Mouse (Mus musculus) hindbrain, embryonic 11.5 days (tissue): ENCODE data around the gene Sgms2. TPM values are rescaled to one million over a fixed set of nuclear protein-coding genes. Genes with fewer than 3 reads are reported as not detected.
A peak's percentile ranks its signal among the peaks of the same experiment; 100 is the strongest.

ENCODE experiments used
- ATAC-seq: fragments of 200-750 bp; cut with Nextera tagmentation; 2 replicates; pipeline ENCODE4 v1.8.0; 2017; ENCODE audit warnings: mild to moderate bottlenecking, moderate TSS enrichment, moderate library complexity; ENCODE audit not compliant: low FRiP score
- DNase-seq: peaks from one replicate; pipeline ENCODE4 v3.0.0-alpha.2; 2015; ENCODE audit warnings: low spot score
- H3K27ac ChIP-seq: fragments of 300-500 bp; sonication (generic); 2 replicates; pipeline ENCODE4 v1.5.1; 2014; ENCODE audit warnings: mild to moderate bottlenecking, low read depth, low read length
- H3K27me3 ChIP-seq: fragments of 300-500 bp; sonication (generic); 2 replicates; pipeline ENCODE4 v1.6.1; 2014; ENCODE audit warnings: mild to moderate bottlenecking, low read length, moderate library complexity, mixed read lengths; ENCODE audit not compliant: control insufficient read depth, insufficient read depth
- H3K36me3 ChIP-seq: fragments of 300-500 bp; sonication (generic); 2 replicates; pipeline ENCODE4 v1.6.1; 2014; ENCODE audit warnings: mild to moderate bottlenecking, low read length, moderate library complexity, mixed read lengths; ENCODE audit not compliant: control insufficient read depth, insufficient read depth
- H3K4me1 ChIP-seq: fragments of 300-500 bp; sonication (generic); replicated peaks from 2 replicates; pipeline ENCODE4 v1.6.1; 2014; ENCODE audit warnings: low read length, mixed read lengths; ENCODE audit not compliant: control insufficient read depth, insufficient read depth
- H3K4me2 ChIP-seq: fragments of 300-500 bp; sonication (generic); replicated peaks from 2 replicates; pipeline ENCODE4 v1.6.1; 2014; ENCODE audit warnings: mild to moderate bottlenecking, low read depth, low read length
- H3K4me3 ChIP-seq: fragments of 300-500 bp; sonication (generic); 2 replicates; pipeline ENCODE4 v1.5.1; 2014; ENCODE audit warnings: low read depth, low read length
- H3K9ac ChIP-seq: fragments of 300-500 bp; sonication (generic); 2 replicates; pipeline ENCODE4 v1.6.1; 2014; ENCODE audit warnings: low read depth, low read length
- H3K9me3 ChIP-seq: fragments of 300-500 bp; sonication (generic); 2 replicates; pipeline ENCODE4 v1.6.1; 2016; ENCODE audit warnings: low read length; ENCODE audit not compliant: control insufficient read depth
- WGBS: fragments of 180-500 bp; shearing (Covaris S2); extraction: QIAGEN DNeasy Blood & Tissue Kit; methylation state at CpG from one replicate; pipeline ENCODE4 v1.1.7; 2014; 5-methylcytosine and 5-hydroxymethylcytosine counted together
- polyA plus RNA-seq: library from polyadenylated mRNA; unstranded; fragments of >200 nt; fragmentation: Nextera tagmentation; extraction: Ambion mirVana; gene quantifications from 2 replicates; pipeline ENCODE4 v1.2.1, GENCODE M21; 2014

Gene Sgms2
- polyA plus RNA-seq, result 1.0 and 2.0 TPM in 2 replicates

DNA sequence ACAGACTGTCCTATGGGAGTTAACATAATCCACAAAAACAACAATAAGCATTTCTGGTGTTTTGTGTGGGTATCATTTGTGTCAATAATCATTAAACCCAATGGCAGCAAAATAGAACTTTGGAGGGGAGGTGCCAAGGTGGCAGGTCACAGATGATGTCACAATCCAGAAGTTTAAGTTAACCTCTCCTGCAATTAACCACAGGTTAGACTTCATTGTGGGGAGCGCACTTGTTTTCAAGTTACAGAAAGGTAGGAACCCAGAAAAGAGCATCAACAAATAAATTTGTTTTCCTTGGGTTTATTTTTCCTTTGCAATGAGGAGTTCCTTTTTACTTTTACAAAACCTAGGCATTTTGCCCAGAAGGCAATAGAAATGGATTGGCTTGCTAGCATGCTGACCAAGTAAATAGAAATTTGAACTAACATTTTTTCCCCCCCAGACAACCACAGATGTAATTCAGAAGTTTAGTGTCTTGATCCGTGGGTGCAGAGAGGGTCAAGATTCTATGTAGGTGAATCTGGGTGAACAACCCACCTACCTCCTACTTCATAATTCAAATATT is at the start of gene Sgms2:
Gene Sgms2, minus strand, starts transcription at position 51 of the 565 bp plus-strand sequence.
- Histone ChIP-seq H3K4me3 (peak within 1 kb of the TSS; percentile 63), H3K4me1 (no peaks in the 10 kb centered on the region; the same call in 1 of the 2 replicates), H3K27me3 (peaks cover 23% of the 10 kb centered on the region), H3K9me3 (no peaks in the 10 kb centered on the region), H3K36me3 (no peaks in the 10 kb centered on the region), H3K9ac (peak within 1 kb of the TSS; percentile 56), H3K27ac (no peak within 1 kb of the TSS), H3K4me2 (peak within 1 kb of the TSS; percentile 96)
- ATAC-seq (no peak), DNase-seq (no peak)
- 95% methylated on average over 2 of the region's 2 CpGs for WGBS

DNA sequence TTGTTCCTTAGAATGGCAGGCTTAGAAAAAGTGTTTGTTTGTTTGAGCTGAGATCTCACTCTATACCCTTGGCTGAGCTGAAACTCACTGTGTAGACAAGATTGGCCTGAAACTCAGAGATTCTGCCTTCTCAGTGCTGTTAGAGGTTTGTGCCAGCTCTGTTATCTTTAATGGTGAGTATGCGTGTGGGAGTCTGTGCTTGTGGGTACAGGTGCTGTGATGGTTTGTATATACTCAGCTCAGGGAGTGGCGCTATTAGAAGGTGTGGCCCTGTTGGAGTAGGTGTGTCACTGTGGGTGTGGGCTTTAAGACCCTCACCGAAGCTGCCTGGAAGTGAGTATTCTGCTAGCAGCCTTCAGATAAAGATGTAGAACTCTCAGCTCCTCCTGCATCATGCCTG is 34.0 kb upstream of the Sgms2 start:
- Histone ChIP-seq H3K4me3 (no peak overlapping the region), H3K4me1 (no peaks in the 10 kb centered on the region), H3K4me2 (no peak overlapping the region), H3K9me3 (no peaks in the 10 kb centered on the region), H3K27ac (no peak overlapping the region), H3K27me3 (no peaks in the 10 kb centered on the region), H3K36me3 (no peaks in the 10 kb centered on the region), H3K9ac (no peak overlapping the region)
- no peak for ATAC-seq
- DNase-seq, result no peak
- 84% methylated on average over 3 of the region's 3 CpGs for whole genome bisulfite sequencing

DNA sequence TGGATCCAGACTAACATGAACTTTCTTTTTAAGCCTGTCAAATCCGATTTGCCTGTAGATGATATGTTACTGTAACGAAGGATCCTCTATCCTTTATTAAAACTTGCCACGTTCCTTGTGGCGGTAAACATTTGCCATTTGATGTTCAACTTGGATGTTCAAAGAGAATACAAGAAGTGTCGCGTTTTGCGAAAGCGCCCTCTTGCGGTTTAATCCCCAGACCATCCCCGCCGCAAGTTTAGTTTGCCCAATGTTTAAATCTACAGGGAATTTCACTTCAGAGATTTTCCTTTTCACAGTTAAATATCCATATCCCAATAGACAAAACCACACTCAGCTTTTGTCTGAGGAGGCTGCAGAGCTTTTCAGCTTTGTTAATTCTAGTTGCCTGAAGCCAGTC is 33.6 kb upstream of the Sgms2 start:
- Histone ChIP-seq H3K4me1 (no peaks in the 10 kb centered on the region), H3K4me3 (no peak overlapping the region), H3K4me2 (no peak overlapping the region), H3K9ac (no peak overlapping the region), H3K36me3 (no peaks in the 10 kb centered on the region), H3K27me3 (no peaks in the 10 kb centered on the region), H3K9me3 (no peaks in the 10 kb centered on the region), H3K27ac (no peak overlapping the region)
- 22% methylated on average over 11 of the region's 11 CpGs for WGBS
- DNase-seq, result peak; percentile 60
- ATAC-seq, result no peak

DNA sequence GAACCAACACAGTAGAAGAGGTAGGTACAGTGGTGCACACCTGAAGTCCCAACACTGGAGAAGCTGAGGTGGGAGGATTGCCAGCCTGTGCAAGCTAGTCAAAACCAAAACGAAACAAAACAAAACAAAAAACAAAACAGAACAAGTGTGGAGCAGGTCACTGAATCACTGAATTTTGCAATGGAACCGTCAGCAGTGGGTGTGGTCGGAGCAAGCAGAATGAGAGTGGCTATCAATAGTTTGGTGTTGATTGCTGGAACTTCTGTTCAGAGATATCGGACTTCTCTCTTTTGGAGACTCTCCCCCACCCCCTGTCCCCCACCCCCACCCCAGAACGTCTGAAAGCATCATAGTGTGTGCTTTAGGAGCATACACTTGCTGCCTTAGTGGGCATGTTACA is 33.0 kb upstream of the Sgms2 start:
- no peaks in the 10 kb centered on the region for H3K4me1 ChIP-seq
- no peak overlapping the region for H3K27ac ChIP-seq

DNA sequence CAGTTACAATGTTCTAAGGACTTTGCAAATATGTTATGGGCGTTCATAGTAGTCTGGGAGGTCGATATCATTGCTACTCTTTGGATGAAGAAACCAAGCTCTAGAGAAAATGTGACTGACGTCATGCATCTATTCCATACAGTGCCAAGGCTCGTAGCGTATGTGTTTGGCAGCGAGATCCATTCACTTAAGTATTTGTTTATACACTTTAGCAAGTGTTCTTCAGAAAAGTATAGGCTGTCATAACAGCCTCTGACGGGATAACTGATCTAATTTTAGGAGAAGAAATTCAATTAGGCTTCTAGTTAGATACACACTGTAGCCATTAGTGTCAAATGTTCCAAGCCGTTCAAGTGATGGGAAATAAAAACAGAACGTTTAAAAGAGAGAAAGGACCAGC is 32.5 kb upstream of the Sgms2 start:
- Histone ChIP-seq H3K4me2 (no peak overlapping the region), H3K4me1 (no peaks in the 10 kb centered on the region), H3K36me3 (no peaks in the 10 kb centered on the region), H3K4me3 (no peak overlapping the region), H3K27me3 (no peaks in the 10 kb centered on the region), H3K9me3 (no peaks in the 10 kb centered on the region), H3K9ac (no peak overlapping the region), H3K27ac (no peak overlapping the region)
- ATAC-seq, result no peak
- whole genome bisulfite sequencing, result 88% methylated on average over 9 of the region's 9 CpGs
- no peak for DNase-seq

More for the DNA sequence above, 33.0 kb upstream of the Sgms2 start:
- H3K9me3 ChIP-seq, result no peaks in the 10 kb centered on the region
- DNase-seq (no peak), ATAC-seq (no peak)
- H3K4me3 ChIP-seq, result no peak overlapping the region
- WGBS, result 77% methylated on average over 5 of the region's 5 CpGs
- H3K4me2 ChIP-seq, result no peak overlapping the region
- no peaks in the 10 kb centered on the region for H3K27me3 ChIP-seq
- H3K9ac ChIP-seq, result no peak overlapping the region
- H3K36me3 ChIP-seq, result no peaks in the 10 kb centered on the region

DNA sequence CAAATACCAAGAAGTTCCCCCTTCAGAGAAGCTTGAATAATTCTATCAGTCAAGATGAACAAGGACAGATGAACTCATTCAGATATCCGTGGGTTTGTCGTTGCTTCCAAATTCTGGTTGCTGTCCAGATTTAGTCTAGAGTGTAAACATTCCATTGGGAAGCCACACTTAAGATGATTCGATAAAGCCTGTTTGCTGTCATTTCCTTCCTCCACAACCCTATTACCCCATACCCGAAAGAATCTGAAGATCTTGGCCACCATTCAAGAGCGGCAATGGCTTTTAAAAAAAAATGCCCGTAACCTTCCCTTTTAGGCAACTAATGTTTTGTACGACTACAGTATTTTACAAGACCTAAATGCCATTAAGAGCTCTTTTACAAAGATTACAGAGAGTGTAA is 31.0 kb upstream of the Sgms2 start:
- Histone ChIP-seq H3K4me1 (no peaks in the 10 kb centered on the region), H3K9me3 (no peaks in the 10 kb centered on the region), H3K4me3 (no peak overlapping the region), H3K9ac (no peak overlapping the region), H3K4me2 (no peak overlapping the region), H3K36me3 (no peaks in the 10 kb centered on the region), H3K27ac (no peak overlapping the region), H3K27me3 (no peaks in the 10 kb centered on the region)
- no peak for ATAC-seq
- 90% methylated on average over 7 of the region's 7 CpGs for WGBS
- DNase-seq, result no peak

DNA sequence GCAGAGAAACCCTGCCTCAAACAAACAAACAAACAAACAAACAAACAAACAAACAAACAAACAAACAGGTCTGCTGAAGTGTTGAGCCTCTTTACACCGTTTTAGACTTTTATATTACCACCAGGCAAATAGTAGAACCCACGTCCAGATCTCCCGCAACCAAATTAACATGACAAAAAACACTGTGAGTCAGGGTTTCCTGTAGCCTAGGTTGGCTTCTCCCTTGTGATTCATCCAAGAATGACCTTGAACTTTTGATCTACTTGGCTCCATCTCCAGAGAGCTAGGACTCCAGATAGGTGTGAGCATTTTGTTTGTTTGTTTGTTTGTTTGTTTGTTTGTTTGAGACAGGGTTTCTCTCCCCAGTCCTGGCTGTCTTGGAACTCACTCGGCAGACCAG is 30.0 kb upstream of the Sgms2 start:
- Histone ChIP-seq H3K36me3 (no peaks in the 10 kb centered on the region), H3K27ac (no peak overlapping the region), H3K9me3 (no peaks in the 10 kb centered on the region), H3K27me3 (no peaks in the 10 kb centered on the region), H3K9ac (no peak overlapping the region), H3K4me2 (no peak overlapping the region), H3K4me1 (no peaks in the 10 kb centered on the region), H3K4me3 (no peak overlapping the region)
- DNase-seq (no peak), ATAC-seq (no peak)
- WGBS, result 72% methylated on average over 4 of the region's 4 CpGs

DNA sequence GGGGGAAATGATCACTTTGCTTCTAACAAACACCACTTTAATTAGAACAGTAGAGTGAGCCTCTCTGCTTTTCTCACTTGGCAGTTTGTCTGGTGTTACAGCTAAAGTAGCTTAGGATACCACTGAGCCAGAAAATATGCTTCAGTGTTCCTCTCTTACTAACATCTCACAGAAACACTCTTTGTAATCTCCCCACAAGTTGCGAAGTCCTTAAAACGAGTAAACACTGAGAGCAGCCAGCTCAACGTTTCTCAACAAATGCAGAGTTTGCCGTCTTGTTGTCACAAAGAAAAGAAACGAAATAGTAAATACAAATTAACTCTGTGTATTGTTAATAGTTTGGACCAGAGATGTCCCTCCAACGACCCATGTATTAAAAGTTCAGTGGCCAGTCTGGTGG is 26.5 kb upstream of the Sgms2 start:
- DNase-seq (no peak), ATAC-seq (no peak)
- Histone ChIP-seq H3K4me1 (no peaks in the 10 kb centered on the region), H3K36me3 (no peaks in the 10 kb centered on the region), H3K9me3 (no peaks in the 10 kb centered on the region), H3K9ac (no peak overlapping the region), H3K4me3 (no peak overlapping the region), H3K27me3 (no peaks in the 10 kb centered on the region), H3K4me2 (no peak overlapping the region), H3K27ac (no peak overlapping the region)
- 83% methylated on average over 6 of the region's 6 CpGs for WGBS

DNA sequence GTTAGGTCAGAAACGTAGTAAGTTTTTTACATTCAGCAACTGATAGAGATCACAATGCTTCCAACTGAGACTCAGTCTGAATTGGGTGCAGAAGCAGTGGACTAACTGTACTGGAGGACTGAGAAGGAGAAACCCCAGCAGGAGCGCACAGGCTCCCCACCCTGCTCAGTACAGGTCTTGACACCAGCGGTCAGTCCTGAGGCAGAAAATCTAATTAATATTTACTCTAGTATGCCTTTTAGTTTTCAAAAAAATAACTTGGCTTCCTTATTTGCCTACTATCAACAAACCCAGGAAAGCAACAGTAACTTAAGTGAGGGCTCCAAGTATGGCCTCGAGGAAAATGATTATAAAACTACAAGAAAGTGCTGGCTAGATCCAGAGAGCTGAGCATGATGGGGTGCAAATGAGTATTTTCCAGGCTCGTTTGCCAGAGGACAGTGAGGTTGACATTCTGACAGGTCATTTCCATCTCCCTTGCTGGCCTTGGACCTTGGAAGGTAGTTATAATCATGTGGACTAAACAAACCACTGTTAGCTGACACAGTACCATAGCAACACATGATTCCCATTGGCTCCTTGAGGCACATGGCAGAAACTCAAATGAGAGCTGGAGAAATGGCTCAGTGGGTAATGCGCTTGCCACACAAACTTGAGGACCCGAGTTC is 25.3 kb upstream of the Sgms2 start:
- Histone ChIP-seq H3K27me3 (no peaks in the 10 kb centered on the region), H3K4me2 (no peak overlapping the region), H3K9ac (no peak overlapping the region), H3K36me3 (no peaks in the 10 kb centered on the region), H3K9me3 (no peaks in the 10 kb centered on the region), H3K4me1 (no peaks in the 10 kb centered on the region), H3K4me3 (no peak overlapping the region), H3K27ac (no peak overlapping the region)
- DNase-seq (no peak), ATAC-seq (no peak)
- WGBS, result 87% methylated on average over 7 of the region's 7 CpGs
